Mouse (Mus musculus) heart, adult 2 months (tissue): ENCODE measurements at regions not wholly inside any gene's neighbourhood (a gene's known extent, or its start where the extent isn't known, plus 50 kb on each side); places are given as distances from the start of the nearest gene placed in this dataset.

Experiments
- CTCF ChIP-seq: fragments of 200-600 bp; IDR thresholded peaks from 2 replicates; pipeline ENCODE4 v1.8.1; 2022; ENCODE audit warnings: antibody characterized with exemption, mild to moderate bottlenecking, moderate library complexity
- POLR2A ChIP-seq: fragments of 200-500 bp; IDR thresholded peaks from 2 replicates; pipeline ENCODE4 v1.6.1; 2011; ENCODE audit warnings: mild to moderate bottlenecking, low read depth, low read length, control low read depth; ENCODE audit not compliant: insufficient read depth

DNA sequence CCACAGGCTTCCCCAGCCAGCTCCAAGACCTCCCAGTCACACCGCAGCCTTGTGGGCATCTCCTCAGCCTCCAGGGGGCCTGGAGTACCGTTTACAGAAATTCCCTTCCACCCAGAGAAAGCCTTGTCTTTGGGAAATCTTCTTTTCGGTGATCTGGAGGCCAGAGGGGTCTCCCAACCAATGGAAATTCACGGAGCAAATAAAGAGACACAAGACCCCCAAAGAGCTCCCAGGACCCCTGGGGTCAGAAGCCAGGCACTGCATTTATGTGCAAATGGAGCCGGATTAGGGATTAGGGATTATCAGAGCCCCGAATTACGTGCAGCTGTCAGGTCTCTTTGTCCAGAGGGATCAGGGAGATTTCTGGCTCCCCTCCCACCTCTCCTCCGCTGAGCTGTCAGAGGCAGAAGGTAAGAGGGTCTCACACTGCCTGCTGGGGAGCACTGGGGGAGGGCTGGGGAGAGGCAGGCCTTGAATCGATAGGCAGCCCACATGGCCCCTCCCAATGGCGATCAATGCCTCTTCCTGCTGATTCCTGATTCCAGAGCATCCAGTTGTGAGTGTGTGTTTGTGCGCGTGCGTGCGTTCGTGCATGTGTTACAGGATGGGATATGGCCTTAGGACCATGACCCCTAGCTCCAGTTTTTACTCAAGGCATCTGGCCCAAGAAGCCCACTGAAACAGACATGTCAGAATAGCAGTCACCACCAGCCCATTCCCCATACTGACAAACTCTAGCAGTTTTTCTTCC is 168.7 kb downstream of the 3100002H09Rik start:
- TF ChIP-seq CTCF (no peak), POLR2A (no peak)
